Mouse (Mus musculus): ENCODE data around the gene Tmem199. TPM values are rescaled to one million over a fixed set of nuclear protein-coding genes. Genes with fewer than 3 reads are reported as not detected.

Tmem199 gene
- polyA plus RNA-seq, 1 experiment from 2014 or later, result 95.5 TPM

- H3K4me3 ChIP-seq (ENCODE audit: low read length), result no peak overlapping the region
- H3K4me1 ChIP-seq (ENCODE audit: control insufficient read depth, insufficient read depth, low read depth, low read length), result peaks cover 16% of the 10 kb centered on the region
- H3K9me3 ChIP-seq (ENCODE audit: control insufficient read depth, low read length), result no peaks in the 10 kb centered on the region
- ATAC-seq, result no peak
- H3K9ac ChIP-seq (ENCODE audit: low read depth, low read length), result no peak overlapping the region
- 67% methylated on average over 1 of the region's 1 CpGs for WGBS
- no peak overlapping the region for H3K27ac ChIP-seq (ENCODE audit: low read depth, low read length)
- no peaks in the 10 kb centered on the region for H3K27me3 ChIP-seq (replicated peaks; ENCODE audit: control insufficient read depth, insufficient read depth, low read length)
- no peaks in the 10 kb centered on the region for H3K36me3 ChIP-seq (ENCODE audit: control insufficient read depth, insufficient read depth, low read length)
- H3K4me2 ChIP-seq (ENCODE audit: low read length), result no peak overlapping the region
Measured at GRCm38 (mm10) chr11:78461894-78462293, 50.1 kb downstream of the Tmem199 start.

GRCm38 (mm10) chr11:78458740-78459139, 53.2 kb downstream of the Tmem199 start:
- Histone ChIP-seq H3K36me3 (ENCODE audit: control insufficient read depth, insufficient read depth, low read length) (no peaks in the 10 kb centered on the region), H3K27ac (ENCODE audit: low read depth, low read length) (no peak overlapping the region), H3K4me2 (ENCODE audit: low read length) (no peak overlapping the region), H3K4me3 (ENCODE audit: low read length) (no peak overlapping the region), H3K9me3 (ENCODE audit: control insufficient read depth, low read length) (no peaks in the 10 kb centered on the region), H3K9ac (ENCODE audit: low read depth, low read length) (no peak overlapping the region), H3K27me3 (replicated peaks; ENCODE audit: control insufficient read depth, insufficient read depth, low read length) (no peaks in the 10 kb centered on the region), H3K4me1 (ENCODE audit: control insufficient read depth, insufficient read depth, low read depth, low read length) (no peaks in the 10 kb centered on the region)
- 87% methylated on average over 17 of the region's 17 CpGs for WGBS
- no peak for ATAC-seq

Other genes starting within 250 kb of the Tmem199 start
- 0.16 and 0.40 TPM in 2 replicates for gene BC030499, start 221.3 kb downstream of the Tmem199 start, polyA plus RNA-seq (2015; fragmentation: Nextera tagmentation; extraction: Ambion mirVana)
- gene Spag5, start 210.6 kb downstream of the Tmem199 start, polyA plus RNA-seq (2015; fragmentation: Nextera tagmentation; extraction: Ambion mirVana), result 10.5 and 11.2 TPM in 2 replicates
- 390 and 562 TPM in 2 replicates for gene Aldoc, start 189.2 kb downstream of the Tmem199 start, polyA plus RNA-seq (2015; fragmentation: Nextera tagmentation; extraction: Ambion mirVana)
- 101 and 107 TPM in 2 replicates for gene Pigs, start 183.8 kb downstream of the Tmem199 start, polyA plus RNA-seq (2015; fragmentation: Nextera tagmentation; extraction: Ambion mirVana)
- gene Unc119, start 168.7 kb downstream of the Tmem199 start, polyA plus RNA-seq (2015; fragmentation: Nextera tagmentation; extraction: Ambion mirVana), result 86.5 and 91.1 TPM in 2 replicates
- gene Foxn1, start 125.6 kb downstream of the Tmem199 start, polyA plus RNA-seq (2015; fragmentation: Nextera tagmentation; extraction: Ambion mirVana), result not detected in 2 replicates
- not detected in 2 replicates for gene Slc13a2, start 90.0 kb downstream of the Tmem199 start, polyA plus RNA-seq (2015; fragmentation: Nextera tagmentation; extraction: Ambion mirVana)
- gene Slc46a1, start 46.5 kb downstream of the Tmem199 start, polyA plus RNA-seq (2015; fragmentation: Nextera tagmentation; extraction: Ambion mirVana), result 27.8 and 31.1 TPM in 2 replicates
- 43.5 and 51.3 TPM in 2 replicates for gene Sarm1, start 14.4 kb downstream of the Tmem199 start, polyA plus RNA-seq (2015; fragmentation: Nextera tagmentation; extraction: Ambion mirVana)
- 150 and 176 TPM in 2 replicates for gene Vtn, start 13.1 kb downstream of the Tmem199 start, polyA plus RNA-seq (2015; fragmentation: Nextera tagmentation; extraction: Ambion mirVana)
- 0.11 and 0.20 TPM in 2 replicates for gene Sebox, start 8.7 kb downstream of the Tmem199 start, polyA plus RNA-seq (2015; fragmentation: Nextera tagmentation; extraction: Ambion mirVana)
- gene Poldip2, start within 50 bp of the Tmem199 start, polyA plus RNA-seq (2015; fragmentation: Nextera tagmentation; extraction: Ambion mirVana), result 189 and 196 TPM in 2 replicates
- gene Tnfaip1, start 24.2 kb upstream of the Tmem199 start, polyA plus RNA-seq (2015; fragmentation: Nextera tagmentation; extraction: Ambion mirVana), result 69.3 and 70.8 TPM in 2 replicates
- gene Ift20, start 24.2 kb upstream of the Tmem199 start, polyA plus RNA-seq (2015; fragmentation: Nextera tagmentation; extraction: Ambion mirVana), result 118 and 124 TPM in 2 replicates
- gene Tmem97, start 38.6 kb upstream of the Tmem199 start, polyA plus RNA-seq (2015; fragmentation: Nextera tagmentation; extraction: Ambion mirVana), result 44.0 and 48.3 TPM in 2 replicates
- 19.4 and 20.7 TPM in 2 replicates for gene Nlk, start 185.2 kb upstream of the Tmem199 start, polyA plus RNA-seq (2015; fragmentation: Nextera tagmentation; extraction: Ambion mirVana)
- gene Ccnq, start 239.6 kb upstream of the Tmem199 start, polyA plus RNA-seq (2015; fragmentation: Nextera tagmentation; extraction: Ambion mirVana), result 29.0 and 29.6 TPM in 2 replicates

Measured in hindbrain, embryonic 16.5 days (tissue).